Comparison of ENCODE assay signal across 11 mouse cellular contexts in the genomic region with DNA sequence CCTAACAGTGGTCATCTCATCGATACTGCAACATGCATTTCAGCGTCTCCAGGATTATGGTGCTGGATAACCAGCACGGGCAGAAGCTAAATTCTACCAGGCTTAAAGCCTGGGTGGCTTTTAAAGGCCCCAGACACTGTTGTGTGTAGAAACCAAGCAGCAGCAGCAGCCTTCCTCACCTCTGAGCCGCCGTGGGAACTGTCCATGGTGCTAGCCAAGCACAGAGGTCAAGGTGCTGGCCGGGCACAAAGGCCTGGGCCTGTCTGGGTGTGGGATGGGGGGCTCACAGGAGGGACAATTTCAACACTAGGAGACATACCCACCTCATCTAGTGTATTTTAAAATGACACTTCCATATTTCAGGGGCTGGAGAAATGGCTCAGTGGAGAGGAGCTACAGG. TPM values are rescaled to one million over a fixed set of nuclear protein-coding genes. Genes with fewer than 3 reads are reported as not detected.
DNase-seq lines count a peak whose midpoint lies in the region; TF ChIP-seq lines count a peak whose summit lies in the region.
"Had no signal": no experiment of that assay in that cellular context is flagged by ENCODE, and none has a peak within 500 bp of the region (broad histone marks: within the 10 kb centered on the region; RNA-seq: fewer than 3 reads in every experiment).

No protein-coding gene starts in this region.

- no peak for TF ChIP-seq CTCF in kidney, adult 2 months (conservative IDR thresholded peaks at IDR 0.05; ENCODE audit: insufficient read depth, insufficient read length, low read depth, low read length)

- no peaks in the 10 kb centered on the region for H3K36me3 ChIP-seq in kidney, adult 2 months (ENCODE audit: control insufficient read depth, insufficient read depth, low read length)
- H3K36me3 ChIP-seq: liver, embryonic 13.5 days had no signal

- peak; percentile 14 for DNase-seq in kidney, adult 2 months
- DNase-seq in kidney, adult 11 months: no peak
- peak; percentile 18 for DNase-seq in A20 (ENCODE audit: low read depth, low spot score)
- peak; percentile 60 for DNase-seq in ZHBTc4 (ENCODE audit: low read depth, low spot score)
- DNase-seq in kidney, postnatal 36 days: peak; percentile 11 to 75
- no peak for DNase-seq in left cerebral cortex, adult 9 months (ENCODE audit: low spot score in 2 of 2)
- no peak for DNase-seq in frontal cortex, adult 2 months (ENCODE audit: extremely low spot score in 1 of 2, low spot score in 1 of 2)
- DNase-seq in right cerebral cortex, adult 2 months (ENCODE audit: low spot score in 2 of 2): no peak
- DNase-seq: cerebellum, postnatal 36 days; gastrocnemius, postnatal 36 days; liver, embryonic 13.5 days had no signal

- H3K4me3 ChIP-seq in kidney, adult 2 months (ENCODE audit: insufficient read depth, low read depth, low read length): no peak overlapping the region
- H3K4me3 ChIP-seq: liver, embryonic 13.5 days had no signal

- TF ChIP-seq POLR2A in kidney, adult 2 months (IDR thresholded peaks at IDR 0.05; ENCODE audit: low read depth, low read length): no peak

- H3K27me3 ChIP-seq in kidney, adult 2 months (replicated peaks; ENCODE audit: control insufficient read depth, insufficient read depth, low read length): no peaks in the 10 kb centered on the region
- H3K27me3 ChIP-seq: liver, embryonic 13.5 days had no signal

- no peak overlapping the region for H3K27ac ChIP-seq in kidney, adult 2 months (ENCODE audit: insufficient read depth, low read depth, low read length)
- H3K27ac ChIP-seq: liver, embryonic 13.5 days had no signal

- H3K4me1 ChIP-seq in kidney, adult 2 months (ENCODE audit: control insufficient read depth, insufficient read depth, low read length): no peaks in the 10 kb centered on the region
- H3K4me1 ChIP-seq: liver, embryonic 13.5 days had no signal

- 30% methylated on average over 6 of the region's 6 CpGs for WGBS in kidney, adult 2 months

RNA-seq across cellular contexts. Expression of a gene that starts 29.1 kb away (rescaled TPM):
- 0.08 and 0.22 TPM in 2 replicates for polyA plus RNA-seq in kidney, adult 2 months (2012; rRNA removed)
- polyA plus RNA-seq in frontal cortex, adult 2 months (2012; rRNA removed): 28.5 and 32.3 TPM in 2 replicates

RNA-seq across cellular contexts. Expression of a gene that starts 36.0 kb away (rescaled TPM):
- not detected in 2 replicates for polyA plus RNA-seq in kidney, adult 2 months (2012; rRNA removed)
- 7.3 TPM in 2 replicates for polyA plus RNA-seq in frontal cortex, adult 2 months (2012; rRNA removed)
- polyA plus RNA-seq: liver, embryonic 13.5 days had no signal

Comparison
In these comparisons a context has a peak if more than half of its experiments do, and no peak if none do; other contexts are left out.
1. DNase-seq: peak in kidney, adult 2 months (single experiment), A20 (single experiment), ZHBTc4 (single experiment) and kidney, postnatal 36 days (2 of 2); none in kidney, adult 11 months (single experiment), left cerebral cortex, adult 9 months (0 of 2), frontal cortex, adult 2 months (0 of 2) and right cerebral cortex, adult 2 months (0 of 2).
2. RNA of a gene that starts 29.1 kb away (polyA plus RNA-seq): 28.5 to 32.3 TPM in frontal cortex, adult 2 months; 0.08 to 0.22 TPM in kidney, adult 2 months; every median in the first group is over 10 times any median in the second.